Mouse (Mus musculus) right cerebral cortex, postnatal 10 days (tissue): ENCODE measurements at regions not wholly inside any gene's neighbourhood (a gene's known extent, or its start where the extent isn't known, plus 50 kb on each side); places are given as distances from the start of the nearest gene placed in this dataset.

Experiments used
- DNase-seq, 2 experiments: peaks; one replicate each; pipeline ENCODE4 v3.0.0; 2021; ENCODE audit warnings: low spot score in 2 of 2

DNA sequence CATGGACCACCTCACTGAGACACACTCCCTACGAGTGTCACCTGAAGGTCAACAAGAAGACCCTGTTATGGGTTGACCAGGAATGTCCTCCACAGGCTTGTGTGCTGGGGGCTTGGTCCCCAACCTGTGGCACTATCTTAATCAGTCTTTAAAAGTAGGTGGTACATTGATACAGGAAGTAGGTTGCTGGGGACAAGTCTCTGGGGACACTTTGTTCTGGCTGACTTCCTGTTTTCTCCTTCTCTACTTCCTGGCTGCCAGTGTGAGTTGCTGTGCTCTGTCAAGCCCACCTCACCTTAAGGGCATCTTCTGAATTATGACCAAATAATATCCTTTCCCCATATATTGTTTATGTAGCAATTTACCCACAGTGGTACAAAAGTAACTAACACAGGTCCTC lies 96.1 kb downstream of the Cct6b start:
- no peak for DNase-seq

DNA sequence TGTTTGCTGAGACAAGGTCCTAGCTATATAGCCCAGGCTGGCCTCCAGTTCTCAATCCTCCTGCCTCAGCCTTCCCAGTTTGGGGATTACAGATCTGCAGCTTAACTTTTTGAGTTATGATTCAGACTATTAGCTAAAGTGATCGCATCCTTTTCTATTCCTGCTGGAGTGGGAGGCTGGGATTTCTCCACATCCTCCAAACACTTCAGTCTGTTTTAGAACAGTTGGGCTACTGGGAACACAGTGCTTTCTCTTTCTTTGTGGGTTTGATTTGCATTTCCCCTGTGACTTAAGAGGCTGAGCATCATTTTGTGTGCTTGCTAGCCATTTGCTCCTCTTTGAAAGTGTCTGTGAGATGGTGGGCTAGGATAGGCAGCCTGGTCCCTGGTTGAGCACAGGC lies 100.0 kb downstream of the Cct6b start:
- peak in 1 of 2 experiments; percentile 33 for DNase-seq

DNA sequence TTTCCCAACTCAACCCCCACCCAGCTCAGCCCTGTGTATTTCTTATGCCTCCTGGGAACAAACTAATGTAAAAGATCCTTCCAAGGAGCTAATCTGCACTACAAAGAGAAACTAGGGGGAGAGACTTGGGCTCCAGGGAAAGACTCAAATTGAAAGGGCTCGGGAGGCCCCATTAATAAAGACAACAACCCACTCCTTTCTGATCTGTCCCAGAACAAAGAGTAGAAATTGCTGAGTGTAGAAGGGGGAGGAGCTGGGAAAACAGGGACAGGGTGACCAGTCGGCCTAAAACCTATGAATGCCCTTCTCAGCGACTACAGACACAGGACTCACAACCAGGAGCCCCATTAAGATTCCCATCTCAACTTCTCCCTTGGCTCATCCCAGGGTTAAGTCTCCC lies 102.0 kb downstream of the Cct6b start:
- DNase-seq, result no peak

DNA sequence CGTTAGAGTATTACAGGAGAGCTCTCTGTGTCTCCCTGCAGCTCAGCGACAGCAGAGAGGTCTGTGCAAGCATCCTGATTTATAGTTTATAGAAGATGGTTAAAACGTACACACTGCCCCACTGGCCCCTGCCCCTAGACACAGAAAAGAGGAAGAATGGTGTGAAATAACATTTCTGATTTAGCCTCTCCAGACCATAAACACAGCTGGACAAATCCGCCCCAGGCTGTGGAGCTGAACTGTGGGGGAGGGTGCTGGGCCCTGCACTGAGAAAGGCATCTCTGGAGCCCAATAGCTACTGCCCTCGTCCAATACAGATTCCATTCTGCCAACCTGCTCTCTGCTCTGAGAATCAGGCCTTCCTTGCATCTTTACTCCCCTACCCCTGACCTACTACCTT lies 112.4 kb downstream of the Cct6b start:
- DNase-seq, result no peak

DNA sequence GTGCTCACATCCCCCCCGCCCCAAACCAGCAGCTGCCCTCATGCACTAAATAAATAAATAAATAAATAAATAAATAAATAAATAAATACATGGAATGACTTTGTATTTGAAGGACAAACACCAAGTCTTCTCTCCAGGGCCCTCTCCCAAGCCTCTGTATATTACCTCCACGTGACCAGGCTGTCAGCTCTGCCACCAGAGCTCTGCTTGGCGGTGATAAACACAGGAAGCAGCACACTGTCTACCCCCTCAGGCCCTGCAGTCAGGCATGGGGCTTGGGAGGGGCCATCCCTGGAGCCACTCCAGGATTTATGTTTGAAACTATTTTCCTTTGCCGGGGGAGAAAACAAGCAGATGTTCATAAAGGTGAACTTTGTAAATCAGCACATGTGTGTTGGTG lies 125.6 kb downstream of the Cct6b start:
- DNase-seq, result no peak

DNA sequence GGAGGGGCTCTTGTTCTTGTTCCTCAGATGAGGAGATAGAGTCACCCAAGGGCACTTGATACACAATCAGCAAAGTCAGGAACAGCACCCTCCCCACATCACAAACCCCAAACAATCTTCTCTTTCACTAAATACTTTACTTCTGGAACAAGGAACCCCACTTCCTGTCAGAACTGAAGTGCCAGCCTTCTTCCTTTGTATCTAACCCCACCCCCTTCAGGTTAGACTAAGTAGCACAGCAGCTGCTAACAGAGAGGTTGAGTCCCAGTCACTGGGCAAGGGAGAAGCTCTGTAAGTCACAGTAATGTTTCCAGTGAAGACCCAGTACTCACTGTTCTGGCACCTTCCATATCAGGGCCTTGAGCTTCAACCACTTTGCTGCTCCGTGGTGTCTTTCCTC lies 131.9 kb downstream of the Cct6b start:
- DNase-seq, result no peak

DNA sequence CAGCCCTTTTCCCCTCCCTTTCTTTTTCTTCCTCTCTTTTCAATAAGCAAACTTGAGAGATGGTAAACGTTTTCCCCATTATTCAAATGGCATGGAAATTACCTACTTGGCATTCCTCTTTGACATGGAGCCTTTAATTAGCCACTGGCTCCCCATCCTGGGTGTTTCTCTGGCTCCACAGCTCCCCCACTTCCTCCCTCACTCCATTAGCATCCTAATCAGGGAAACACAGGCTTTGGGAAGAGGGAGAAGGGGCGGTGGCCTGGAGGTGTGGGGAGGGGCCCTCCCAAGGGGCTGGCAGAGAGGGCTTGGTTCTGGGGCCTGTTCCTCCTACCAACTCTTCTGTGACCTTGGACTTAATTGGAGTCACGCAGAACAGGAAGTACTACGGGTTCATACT lies 132.7 kb downstream of the Cct6b start:
- peak; percentile 53 to 62 for DNase-seq

DNA sequence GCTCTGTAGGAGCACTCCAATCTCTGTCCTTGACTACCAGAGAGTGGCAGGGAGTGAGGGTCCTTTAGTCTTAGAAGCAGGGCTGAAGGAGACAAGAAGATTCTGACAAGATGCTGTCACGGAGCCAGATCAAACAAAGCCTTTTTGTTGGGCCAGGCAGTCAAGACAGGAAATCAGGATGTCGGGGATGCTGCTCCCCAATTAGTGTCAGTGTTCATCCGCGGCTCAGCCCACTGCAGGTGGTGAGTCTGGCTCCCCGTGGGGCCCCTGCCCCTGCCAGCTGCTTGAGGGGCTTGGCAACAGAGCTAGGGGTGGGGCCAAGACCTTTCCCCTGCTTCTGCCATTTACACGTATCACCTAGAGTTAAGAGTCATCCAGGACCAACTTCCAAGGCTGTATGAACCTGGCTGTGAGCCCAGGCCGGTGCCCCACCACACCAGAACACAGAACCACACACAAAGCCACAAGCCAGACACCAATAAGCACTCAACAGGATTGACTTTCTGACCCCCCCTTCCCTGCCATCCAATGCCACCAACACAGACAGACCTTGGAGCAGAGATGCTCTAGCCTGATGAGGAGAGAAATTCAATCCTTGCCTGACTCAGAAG lies 137.5 kb downstream of the Cct6b start:
- DNase-seq, result peak; percentile 30 to 41

DNA sequence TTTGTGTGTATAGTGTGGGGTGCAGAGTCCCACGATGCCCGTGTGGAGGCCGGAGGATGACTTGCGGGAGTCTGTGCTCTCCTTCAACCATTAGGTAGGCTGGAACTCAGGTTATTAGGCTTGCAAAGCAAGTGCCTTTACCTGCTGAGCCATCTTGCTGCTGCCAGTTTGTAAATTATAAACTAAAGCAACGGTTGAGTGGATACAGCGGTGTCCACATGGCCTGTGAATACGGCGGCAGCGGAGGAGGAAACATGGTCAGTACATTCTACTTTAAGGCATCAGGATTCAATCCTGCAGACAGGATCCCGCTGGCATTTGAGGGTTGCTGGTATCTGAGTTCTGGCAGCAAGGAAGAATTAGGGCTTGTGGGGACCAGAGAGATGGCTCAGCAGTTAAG lies 143.1 kb downstream of the Cct6b start:
- DNase-seq, result no peak

DNA sequence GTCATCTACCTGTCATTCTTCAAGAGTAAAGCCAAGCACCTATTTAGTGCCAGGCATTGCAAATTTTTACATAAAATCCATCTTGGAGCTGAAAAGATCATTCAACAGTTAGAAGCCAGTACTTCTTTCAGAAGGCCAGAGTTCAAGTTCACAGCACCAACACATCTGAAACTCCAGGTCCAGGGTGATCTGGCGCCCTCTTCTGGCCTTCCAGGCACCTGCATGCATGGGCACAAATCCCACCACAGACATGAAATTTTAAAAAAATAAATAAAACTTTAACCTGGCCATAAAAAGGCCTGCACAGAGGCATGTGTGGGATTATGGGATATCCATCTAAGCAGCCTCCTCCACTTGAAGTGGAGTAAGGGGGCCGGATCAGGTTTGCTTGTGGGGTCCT lies 144.7 kb downstream of the Cct6b start:
- DNase-seq, result no peak

DNA sequence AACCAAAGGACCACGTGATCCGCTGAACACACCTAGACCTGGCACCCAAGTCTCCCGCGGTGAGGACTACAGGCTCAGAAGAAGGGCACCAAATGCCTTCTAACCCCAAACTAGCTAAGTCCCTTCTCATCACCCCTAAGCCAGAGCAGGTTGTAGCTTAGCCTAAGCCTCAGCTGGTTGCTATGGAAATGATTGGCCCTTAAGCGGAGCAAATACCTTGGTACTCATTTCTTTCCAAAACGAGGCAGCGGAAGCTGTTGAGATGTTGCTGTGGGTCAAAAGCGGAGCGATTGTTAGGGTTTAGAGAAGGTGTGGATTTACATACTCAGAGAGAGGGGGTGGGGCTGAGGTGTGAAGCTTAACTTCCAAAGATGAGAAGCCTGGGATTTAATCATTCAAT lies 145.7 kb downstream of the Cct6b start:
- no peak for DNase-seq

DNA sequence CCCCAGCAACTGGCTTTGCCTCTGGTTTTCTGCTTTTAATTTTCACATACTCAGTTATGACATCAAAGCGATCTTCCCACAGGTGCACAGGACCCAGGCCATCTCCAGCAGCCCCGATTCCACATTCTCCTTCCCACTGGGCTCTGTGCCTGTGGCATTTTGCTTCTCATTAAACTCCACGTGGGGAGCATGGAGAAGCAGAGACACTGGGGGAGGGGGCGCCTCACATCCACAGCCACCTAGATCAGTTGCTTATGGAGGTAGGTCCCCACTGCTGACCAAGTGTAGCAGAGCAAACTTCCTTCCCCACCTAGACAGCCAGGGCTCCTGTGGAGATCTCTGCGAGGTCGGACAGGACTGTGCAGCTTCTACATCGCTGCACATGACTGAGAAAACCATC lies 147.3 kb downstream of the Cct6b start:
- peak in 1 of 2 experiments; percentile 30 for DNase-seq

DNA sequence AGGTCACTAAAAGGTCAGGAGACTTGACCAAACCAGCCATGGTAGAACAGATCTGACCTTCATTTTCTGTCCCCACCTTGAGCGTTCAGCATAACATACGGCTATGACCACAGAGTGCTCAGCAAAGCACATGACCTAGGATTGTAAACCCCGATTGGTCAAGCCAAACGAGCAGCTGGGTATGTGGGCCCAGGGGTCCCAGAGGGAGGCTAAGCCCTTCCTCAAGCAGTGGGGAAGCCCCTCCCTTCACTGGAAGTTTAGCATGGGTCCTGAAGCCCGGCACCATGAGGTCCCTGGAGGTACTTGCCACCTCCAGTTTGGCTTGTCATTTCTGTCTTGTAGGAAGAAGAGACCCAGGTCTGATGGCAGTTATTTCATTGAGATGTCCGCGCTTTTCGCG lies 149.8 kb downstream of the Cct6b start:
- no peak for DNase-seq

DNA sequence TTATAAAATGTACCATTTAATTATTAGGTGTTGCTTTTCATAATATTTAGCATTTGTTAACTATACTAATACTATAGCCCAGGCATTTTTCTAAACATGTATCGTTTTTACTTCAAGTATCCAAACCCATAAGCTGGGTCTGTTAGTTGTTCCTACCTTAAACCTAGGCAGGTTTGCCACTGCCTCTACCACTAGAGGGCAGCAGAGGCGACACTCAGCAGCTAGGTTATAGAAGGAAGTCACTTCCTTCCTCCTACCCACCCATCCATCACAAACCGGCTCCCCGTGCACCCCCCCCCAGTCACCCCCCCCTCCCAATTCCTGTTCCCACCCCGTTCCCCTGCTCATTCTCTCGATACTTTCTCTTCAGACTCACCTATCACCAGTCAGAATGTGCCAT lies 150.6 kb downstream of the Cct6b start:
- peak; percentile 67 to 79 for DNase-seq

DNA sequence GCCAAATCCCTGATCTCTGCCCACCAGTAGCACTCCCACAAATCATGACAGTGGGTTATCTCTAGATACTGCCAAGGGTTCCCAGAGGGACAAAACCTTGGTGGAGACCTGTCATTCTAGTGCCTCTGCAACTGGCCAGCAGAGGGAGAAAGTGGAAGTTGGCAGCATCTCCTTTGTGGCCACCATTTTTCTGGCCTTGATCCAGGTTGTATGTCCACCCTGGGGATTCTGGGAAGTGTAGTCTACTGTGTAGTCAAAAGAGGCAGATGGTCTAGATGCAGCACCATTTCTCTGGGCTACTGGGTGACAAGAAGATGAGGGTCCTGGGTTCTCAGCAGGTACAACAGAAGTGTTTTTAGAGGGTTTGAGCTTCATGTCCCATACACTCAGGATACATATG lies 152.1 kb downstream of the Cct6b start:
- DNase-seq, result peak; percentile 33 to 35

DNA sequence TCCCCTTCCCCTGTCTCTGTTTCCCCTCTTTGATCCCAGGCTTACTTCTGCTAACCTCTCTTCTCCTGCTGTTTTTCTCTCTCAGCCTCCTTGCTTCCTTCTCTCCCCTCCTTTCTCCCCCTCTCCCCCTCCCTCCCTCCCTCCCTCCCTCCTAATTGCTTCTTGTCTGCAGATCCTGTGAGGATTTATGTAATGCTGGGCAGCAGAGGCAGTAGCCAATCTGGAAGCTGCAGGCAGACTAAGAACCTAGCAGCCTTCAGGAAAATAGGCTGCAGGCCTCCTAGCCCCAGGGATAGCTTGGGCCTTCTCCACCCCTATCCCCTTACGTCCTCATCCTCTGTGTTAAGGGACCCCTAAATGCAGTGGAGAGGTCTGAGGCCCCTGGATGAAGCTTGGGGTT lies 155.2 kb downstream of the Cct6b start:
- DNase-seq, result no peak

DNA sequence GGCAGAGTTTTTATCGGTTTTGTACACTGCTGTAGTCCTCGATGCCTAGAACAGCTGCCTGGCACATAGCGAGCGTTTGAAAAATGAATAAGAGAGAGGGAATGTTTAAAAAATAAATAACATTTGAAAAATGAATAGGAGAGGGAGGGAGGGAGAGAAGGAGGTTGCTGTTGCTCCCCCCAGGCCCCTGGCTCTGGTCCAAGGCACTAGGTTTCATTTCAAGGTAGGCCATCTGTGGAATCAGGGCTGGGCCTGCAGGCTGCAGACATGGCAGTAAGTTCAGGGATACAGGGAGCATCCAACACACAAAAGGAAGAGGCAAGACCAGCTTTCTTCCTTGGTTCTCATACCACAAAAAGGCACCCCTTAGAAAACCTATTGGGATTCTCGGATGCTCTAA lies 156.5 kb downstream of the Cct6b start:
- DNase-seq, result no peak

DNA sequence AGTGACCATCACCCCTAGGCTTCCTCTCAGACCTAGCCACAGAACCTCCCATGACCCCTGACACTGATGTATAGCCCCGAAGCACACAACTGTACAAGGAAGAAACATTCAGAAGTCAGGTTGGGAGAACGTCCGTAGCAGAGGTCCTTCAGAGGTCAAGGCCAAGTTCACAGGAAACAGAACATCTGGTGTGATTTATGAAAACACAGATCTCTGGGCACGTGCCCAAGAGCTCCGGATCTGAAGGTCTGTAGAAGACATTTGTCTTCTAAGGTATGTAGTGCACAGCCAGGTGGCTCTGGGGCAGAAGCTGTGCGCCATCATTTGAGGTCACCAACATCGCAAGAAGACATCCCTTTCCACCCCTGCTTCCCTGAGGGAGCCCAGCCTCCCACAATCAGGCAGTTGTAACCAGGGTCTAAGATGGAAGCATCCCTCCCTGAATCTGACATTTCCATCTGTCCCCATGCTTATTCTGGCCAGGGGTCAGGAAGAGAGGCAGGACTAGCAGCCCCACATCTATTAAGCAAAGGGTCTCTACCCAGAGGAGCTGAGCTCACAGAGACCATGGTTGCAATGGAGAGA lies 159.8 kb downstream of the Cct6b start:
- no peak for DNase-seq

DNA sequence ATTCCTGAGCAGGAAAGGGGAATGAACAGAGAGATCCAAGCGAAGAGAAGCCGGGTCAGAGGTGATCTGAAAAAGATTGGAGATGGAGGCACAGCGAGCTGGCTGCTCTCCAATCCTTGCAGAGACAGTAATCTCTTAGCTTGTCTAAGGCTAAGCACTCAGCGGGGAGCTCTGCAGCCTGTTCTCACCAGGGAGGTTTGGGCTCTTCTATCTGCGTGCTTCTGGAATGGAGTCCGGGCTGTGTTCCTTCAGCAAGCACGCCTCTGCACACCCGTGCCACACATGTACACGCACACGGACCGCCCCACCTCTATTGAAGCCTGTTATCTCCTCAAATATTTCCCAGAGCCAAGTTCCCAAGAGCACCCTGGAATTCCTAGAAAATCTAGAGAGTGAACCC lies 161.3 kb downstream of the Cct6b start:
- peak in 1 of 2 experiments; percentile 42 for DNase-seq

DNA sequence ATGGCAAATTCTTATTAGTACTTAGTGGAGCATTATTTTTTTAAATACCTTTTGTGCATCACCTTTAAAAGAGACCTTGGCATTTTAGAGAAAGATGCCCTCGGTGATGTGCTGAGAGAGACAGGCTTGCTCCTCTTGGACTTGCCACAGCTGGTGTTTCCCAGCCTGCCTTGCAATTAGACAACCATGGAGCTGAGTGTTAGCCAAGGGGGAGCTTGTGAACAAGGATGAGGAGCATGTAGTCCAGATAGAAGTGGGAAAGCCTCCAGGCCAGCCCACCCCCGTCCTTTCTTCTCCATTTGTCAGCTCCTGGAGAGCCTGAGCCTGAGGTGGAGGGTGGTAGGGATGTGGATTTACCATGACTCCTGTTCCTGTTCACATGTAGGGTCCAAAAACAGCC lies 161.9 kb downstream of the Cct6b start:
- no peak for DNase-seq

DNA sequence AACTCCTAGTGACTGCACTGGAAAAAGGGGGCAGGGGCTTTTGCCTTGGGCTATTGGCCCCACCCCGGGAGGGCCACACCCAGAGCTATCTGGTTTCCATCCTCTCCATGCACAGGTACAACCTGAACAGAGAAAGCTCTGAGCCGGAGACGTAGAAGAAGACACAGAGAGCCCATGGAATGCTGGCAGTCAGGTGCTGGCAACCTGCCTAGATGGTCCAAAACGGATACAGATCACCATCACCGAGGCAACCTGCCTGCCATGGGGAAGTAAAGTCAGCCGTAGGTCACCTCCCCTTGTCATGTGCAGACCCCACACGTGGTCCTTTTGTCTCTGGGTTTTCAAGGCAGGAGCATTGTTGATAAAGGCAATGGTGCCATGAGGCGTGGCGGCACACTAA lies 164.0 kb downstream of the Cct6b start:
- no peak for DNase-seq

DNA sequence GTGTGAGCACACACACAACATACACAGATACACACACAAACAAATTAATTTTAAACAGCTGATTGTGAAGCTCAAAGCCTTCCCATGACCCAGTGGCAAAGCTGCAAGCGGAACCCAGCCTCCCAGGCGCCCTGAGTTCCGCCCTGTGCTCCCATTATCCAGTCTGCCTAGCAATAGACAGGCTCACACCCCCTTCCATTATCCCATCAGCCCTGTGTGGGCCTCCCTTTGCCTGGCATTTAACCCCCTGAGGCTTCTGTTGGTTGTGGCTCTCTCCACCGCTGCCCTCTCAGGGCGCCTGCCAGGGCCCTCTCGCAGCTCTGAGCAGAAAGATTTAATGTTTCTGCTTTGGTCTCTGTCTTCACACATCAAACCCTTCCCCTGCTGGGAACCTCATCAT lies 166.4 kb downstream of the Cct6b start:
- DNase-seq, result no peak

DNA sequence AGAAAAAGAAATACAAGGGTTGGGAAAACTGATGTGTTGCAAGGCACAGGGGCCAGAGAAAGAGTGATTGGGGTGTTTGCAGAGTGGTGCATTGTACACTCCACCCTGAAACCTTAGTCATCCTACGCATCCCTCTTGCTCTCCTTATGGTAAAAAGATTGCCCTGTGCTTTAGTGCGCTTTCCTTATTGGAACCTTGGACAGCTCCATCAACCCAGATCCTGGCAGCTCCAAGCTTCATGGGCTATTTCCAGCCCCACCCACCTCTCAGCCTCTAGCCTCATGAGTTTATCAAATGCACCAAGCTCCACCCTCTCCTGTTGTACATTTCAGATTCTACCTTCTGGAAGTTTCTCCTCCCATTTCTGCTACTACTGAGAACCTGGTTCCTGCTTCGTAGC lies 167.3 kb downstream of the Cct6b start:
- DNase-seq, result no peak

DNA sequence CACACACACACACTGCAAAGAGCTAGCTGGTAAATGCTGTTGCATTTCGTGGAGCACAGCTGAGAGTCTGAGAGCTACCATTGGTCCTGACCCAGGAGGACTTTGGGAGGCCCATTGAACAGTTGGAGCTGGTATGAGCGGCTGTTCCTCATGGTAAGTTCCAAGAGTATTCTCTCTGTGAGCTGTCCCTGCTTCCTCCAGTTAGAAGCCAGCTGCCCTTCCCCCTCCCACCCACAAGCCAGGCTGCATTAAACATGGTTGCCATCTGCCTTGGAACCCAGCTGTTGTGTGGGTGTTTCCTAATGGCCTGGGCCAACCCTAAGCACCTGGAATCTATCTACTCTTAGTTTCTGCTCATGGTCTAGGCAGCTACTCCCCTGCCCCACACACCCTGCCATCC lies 174.4 kb downstream of the Cct6b start:
- DNase-seq, result peak; percentile 42 to 51
